Mouse (Mus musculus): Measurements from ENCODE around the gene Bicc1. TPM values are rescaled to one million over a fixed set of nuclear protein-coding genes. Genes with fewer than 3 reads are reported as not detected.
A peak's percentile ranks its signal among the peaks of the same experiment; 100 is the strongest.

Bicc1 gene
- total RNA-seq (2014; rRNA removed) (4.9 and 6.1 TPM in 2 replicates), polyA plus RNA-seq (2015; fragmentation: Nextera tagmentation; extraction: Ambion mirVana) (5.6 and 6.5 TPM in 2 replicates)

DNA sequence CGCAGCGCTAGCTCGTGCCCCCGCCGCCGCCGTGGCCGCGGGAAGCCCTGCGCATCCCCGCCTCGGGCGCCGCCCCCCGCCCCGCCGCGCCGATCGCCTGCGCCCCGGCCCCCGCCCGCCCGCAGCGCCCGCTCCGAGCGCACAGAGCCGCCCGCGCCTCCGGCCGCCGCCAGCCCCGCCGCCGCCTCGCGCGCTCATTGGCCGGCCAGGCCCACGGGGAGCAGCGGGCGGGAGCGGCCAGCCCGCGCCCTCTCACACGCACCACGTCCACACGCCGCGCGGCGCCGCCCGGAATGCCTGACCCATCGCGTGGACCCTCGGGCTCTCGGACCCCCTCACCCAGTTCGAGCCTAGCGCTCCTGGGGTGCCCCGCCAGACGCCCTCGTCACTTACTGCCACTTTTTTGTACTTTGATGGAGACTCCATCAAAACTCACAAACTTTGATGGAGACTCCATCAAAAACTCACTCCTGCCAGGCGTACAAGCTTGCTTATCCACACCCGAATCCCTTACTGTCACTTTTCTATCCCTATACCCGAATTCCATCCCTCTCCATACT, at the start of gene Bicc1:
Gene Bicc1, minus strand, starts transcription at position 25 of the 560 bp plus-strand sequence.
- DNase-seq (ENCODE audit: low spot score), result peak; percentile 27
- peak; percentile 87 for ATAC-seq (ENCODE audit: low FRiP score)
- peak within 1 kb of the TSS; percentile 61 for H3K9ac ChIP-seq (replicated peaks; ENCODE audit: low read length, poor library complexity, severe bottlenecking)
- peak within 1 kb of the TSS; percentile 68 for H3K4me3 ChIP-seq (ENCODE audit: low read depth, low read length)
- no peak within 1 kb of the TSS for H3K27ac ChIP-seq (ENCODE audit: low read depth, low read length)
- H3K27me3 ChIP-seq (ENCODE audit: insufficient read depth, low read length), result no peaks in the 10 kb centered on the region
- H3K4me2 ChIP-seq (ENCODE audit: low read depth, low read length, poor library complexity, severe bottlenecking), result peak within 1 kb of the TSS; percentile 92
- WGBS, result 1% methylated on average over 30 of the region's 69 CpGs
- H3K4me1 ChIP-seq (ENCODE audit: insufficient read depth, low read length), result no peaks in the 10 kb centered on the region
- TF ChIP-seq CTCF (IDR thresholded peaks at IDR 0.05), result no peak
- H3K9me3 ChIP-seq (ENCODE audit: low read length), result no peaks in the 10 kb centered on the region
- no peaks in the 10 kb centered on the region for H3K36me3 ChIP-seq (ENCODE audit: insufficient read depth, low read length)

DNA sequence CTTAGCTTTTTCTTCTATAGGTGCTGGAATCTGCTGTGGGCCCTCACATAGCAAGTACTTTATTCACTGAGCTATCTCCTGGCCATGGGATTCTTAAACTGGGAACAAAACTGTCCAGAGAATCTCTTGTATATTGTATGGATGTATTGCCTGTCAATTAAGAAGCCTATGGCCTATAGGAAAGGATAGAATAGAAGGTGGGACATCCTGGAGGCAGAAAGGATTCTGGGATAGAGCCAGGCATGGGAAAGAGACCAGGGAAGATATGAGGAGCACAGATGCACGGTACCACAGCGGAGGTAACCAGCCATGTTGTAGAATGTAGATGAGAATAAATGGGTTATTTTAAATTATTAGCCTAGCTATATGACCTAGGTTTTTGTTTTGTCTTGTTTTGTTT, 42.0 kb upstream of the Bicc1 start:
- TF ChIP-seq CTCF (IDR thresholded peaks at IDR 0.05), result no peak
- DNase-seq (ENCODE audit: low spot score) (no peak), ATAC-seq (ENCODE audit: low FRiP score) (no peak)
- no peaks in the 10 kb centered on the region for H3K27me3 ChIP-seq (ENCODE audit: insufficient read depth, low read length)
- 85% methylated on average over 2 of the region's 2 CpGs for WGBS
- no peaks in the 10 kb centered on the region for H3K4me1 ChIP-seq (ENCODE audit: insufficient read depth, low read length)
- no peak overlapping the region for H3K4me2 ChIP-seq (ENCODE audit: low read depth, low read length, poor library complexity, severe bottlenecking)
- H3K36me3 ChIP-seq (ENCODE audit: insufficient read depth, low read length), result no peaks in the 10 kb centered on the region
- no peaks in the 10 kb centered on the region for H3K9me3 ChIP-seq (ENCODE audit: low read length)
- H3K27ac ChIP-seq (ENCODE audit: low read depth, low read length), result no peak overlapping the region
- no peak overlapping the region for H3K4me3 ChIP-seq (ENCODE audit: low read depth, low read length)
- H3K9ac ChIP-seq (replicated peaks; ENCODE audit: low read length, poor library complexity, severe bottlenecking), result no peak overlapping the region

DNA sequence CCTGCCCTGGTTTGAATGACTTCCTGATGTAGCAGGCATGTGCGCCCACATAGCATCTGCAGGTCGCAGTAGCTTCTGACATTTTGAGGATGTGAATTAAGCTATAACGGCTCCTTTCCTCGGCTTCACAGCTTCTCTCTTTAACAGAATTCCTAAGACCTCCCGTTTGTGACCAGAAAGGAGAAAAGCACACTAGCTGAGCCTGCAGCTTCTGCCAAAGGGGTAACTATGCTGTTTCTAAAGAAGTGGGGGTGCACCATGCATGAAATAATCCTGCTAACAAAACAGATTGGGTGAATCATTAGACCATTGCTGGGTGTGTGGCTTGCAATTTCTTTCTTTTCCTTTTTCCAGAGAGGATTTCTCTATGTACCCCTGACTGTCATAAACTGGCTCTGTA, 41.5 kb upstream of the Bicc1 start:
- Histone ChIP-seq H3K4me2 (ENCODE audit: low read depth, low read length, poor library complexity, severe bottlenecking) (no peak overlapping the region), H3K27me3 (ENCODE audit: insufficient read depth, low read length) (no peaks in the 10 kb centered on the region), H3K4me3 (ENCODE audit: low read depth, low read length) (no peak overlapping the region), H3K36me3 (ENCODE audit: insufficient read depth, low read length) (no peaks in the 10 kb centered on the region), H3K27ac (ENCODE audit: low read depth, low read length) (no peak overlapping the region), H3K9me3 (ENCODE audit: low read length) (no peaks in the 10 kb centered on the region), H3K4me1 (ENCODE audit: insufficient read depth, low read length) (no peaks in the 10 kb centered on the region), H3K9ac (replicated peaks; ENCODE audit: low read length, poor library complexity, severe bottlenecking) (no peak overlapping the region)
- no peak for TF ChIP-seq CTCF (IDR thresholded peaks at IDR 0.05)
- ATAC-seq (ENCODE audit: low FRiP score), result no peak
- peak; percentile 25 for DNase-seq (ENCODE audit: low spot score)
- 57% methylated on average over 5 of the region's 5 CpGs for WGBS

DNA sequence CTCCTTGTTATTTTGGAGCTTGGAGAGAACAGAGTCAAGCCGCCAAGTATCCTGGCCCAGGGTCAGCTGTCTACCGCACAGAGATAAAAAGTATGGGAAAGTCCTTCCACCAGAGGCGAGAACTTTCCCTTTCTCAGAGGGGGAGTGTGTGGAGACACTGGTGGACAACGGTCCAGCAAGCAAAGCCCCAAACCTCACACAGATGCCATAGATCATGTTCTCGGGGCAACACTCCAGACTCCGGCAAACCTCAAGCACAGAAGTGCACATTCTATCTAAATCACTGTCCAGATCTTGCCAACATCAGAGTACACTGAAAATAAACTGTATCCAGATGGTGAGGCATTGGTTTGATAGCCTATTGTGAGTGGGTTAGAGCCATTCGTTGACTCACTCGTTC, 39.2 kb upstream of the Bicc1 start:
- no peak for DNase-seq (ENCODE audit: low spot score)
- TF ChIP-seq CTCF (IDR thresholded peaks at IDR 0.05), result no peak
- WGBS, result 88% methylated on average over 8 of the region's 8 CpGs
- no peak for ATAC-seq (ENCODE audit: low FRiP score)
- no peaks in the 10 kb centered on the region for H3K27me3 ChIP-seq (ENCODE audit: insufficient read depth, low read length)
- H3K9ac ChIP-seq (replicated peaks; ENCODE audit: low read length, poor library complexity, severe bottlenecking), result no peak overlapping the region
- no peaks in the 10 kb centered on the region for H3K36me3 ChIP-seq (ENCODE audit: insufficient read depth, low read length)
- no peak overlapping the region for H3K27ac ChIP-seq (ENCODE audit: low read depth, low read length)
- peaks cover 4% of the 10 kb centered on the region; the same call in 1 of the 2 replicates for H3K4me1 ChIP-seq (ENCODE audit: insufficient read depth, low read length)
- H3K9me3 ChIP-seq (ENCODE audit: low read length), result no peaks in the 10 kb centered on the region
- H3K4me3 ChIP-seq (ENCODE audit: low read depth, low read length), result no peak overlapping the region
- no peak overlapping the region for H3K4me2 ChIP-seq (ENCODE audit: low read depth, low read length, poor library complexity, severe bottlenecking)

DNA sequence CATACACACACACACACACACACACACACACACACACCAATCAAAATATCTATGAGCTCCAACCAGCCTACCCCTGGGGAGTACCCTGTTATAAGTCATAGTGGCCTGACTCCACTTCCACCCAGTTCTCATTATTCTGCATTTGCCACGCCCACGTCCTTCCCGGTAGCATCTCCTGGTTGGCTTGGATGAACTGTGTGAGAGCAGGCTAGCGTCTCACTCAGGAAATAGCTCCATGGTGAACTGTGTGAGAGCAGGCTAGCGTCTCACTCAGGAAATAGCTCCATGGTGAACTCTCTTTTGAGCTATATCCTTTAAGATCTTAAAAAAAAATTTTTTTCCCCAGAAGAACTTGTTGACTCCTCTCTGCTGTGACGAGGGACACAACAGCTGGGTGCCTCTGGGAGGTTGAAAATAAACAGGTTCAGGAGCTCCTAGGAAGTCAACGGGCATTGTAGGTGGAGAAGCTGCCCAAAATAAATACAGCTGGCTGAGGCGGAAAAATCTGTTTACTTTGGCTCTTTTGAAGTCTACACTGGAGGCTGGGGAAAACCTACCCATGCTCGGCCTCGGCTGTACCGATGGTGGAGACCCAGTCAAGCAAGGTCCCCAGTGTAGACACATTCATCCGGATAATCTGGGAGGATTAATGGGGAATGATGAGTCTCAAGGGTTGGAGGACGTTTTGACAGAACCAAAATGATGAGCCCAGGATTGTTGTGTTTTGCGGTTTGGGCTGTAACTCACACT, 37.7 kb upstream of the Bicc1 start:
- H3K4me1 ChIP-seq (ENCODE audit: insufficient read depth, low read length), result peaks cover 4% of the 10 kb centered on the region; the same call in 1 of the 2 replicates
- no peaks in the 10 kb centered on the region for H3K36me3 ChIP-seq (ENCODE audit: insufficient read depth, low read length)
- no peak overlapping the region for H3K9ac ChIP-seq (replicated peaks; ENCODE audit: low read length, poor library complexity, severe bottlenecking)
- ATAC-seq (ENCODE audit: low FRiP score) (no peak), DNase-seq (ENCODE audit: low spot score) (no peak)
- no peak overlapping the region for H3K4me3 ChIP-seq (ENCODE audit: low read depth, low read length)
- H3K4me2 ChIP-seq (ENCODE audit: low read depth, low read length, poor library complexity, severe bottlenecking), result no peak overlapping the region
- no peak overlapping the region for H3K27ac ChIP-seq (ENCODE audit: low read depth, low read length)
- no peaks in the 10 kb centered on the region for H3K27me3 ChIP-seq (ENCODE audit: insufficient read depth, low read length)
- 67% methylated on average over 14 of the region's 14 CpGs for WGBS
- TF ChIP-seq CTCF (IDR thresholded peaks at IDR 0.05), result no peak
- H3K9me3 ChIP-seq (ENCODE audit: low read length), result no peaks in the 10 kb centered on the region

DNA sequence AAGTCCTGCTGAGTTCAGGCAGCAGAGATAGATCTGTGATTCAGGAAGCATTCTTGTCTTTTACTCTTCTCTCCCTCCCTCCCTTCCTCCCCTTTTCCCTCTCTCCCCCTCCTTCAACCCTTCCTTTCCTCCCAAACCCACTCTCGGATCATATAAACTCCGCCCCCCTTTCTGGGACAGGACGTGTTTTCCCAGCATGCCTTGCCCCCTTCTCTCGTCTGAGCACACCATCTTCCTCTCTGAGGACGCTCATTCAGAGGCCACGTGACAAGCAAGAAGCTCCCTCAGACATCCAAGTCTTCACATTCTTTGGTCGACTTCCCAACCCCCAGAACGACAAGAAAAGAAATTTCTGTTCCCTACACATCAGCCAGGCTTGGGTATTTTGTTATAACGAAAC, 36.0 kb upstream of the Bicc1 start:
- H3K27ac ChIP-seq (ENCODE audit: low read depth, low read length), result no peak overlapping the region
- no peaks in the 10 kb centered on the region for H3K9me3 ChIP-seq (ENCODE audit: low read length)
- no peak overlapping the region for H3K4me3 ChIP-seq (ENCODE audit: low read depth, low read length)
- whole genome bisulfite sequencing, result 46% methylated on average over 9 of the region's 9 CpGs
- H3K36me3 ChIP-seq (ENCODE audit: insufficient read depth, low read length), result no peaks in the 10 kb centered on the region
- peaks cover 4% of the 10 kb centered on the region; the same call in 1 of the 2 replicates for H3K4me1 ChIP-seq (ENCODE audit: insufficient read depth, low read length)
- DNase-seq (ENCODE audit: low spot score) (no peak), ATAC-seq (ENCODE audit: low FRiP score) (peak; percentile 60; the same call in 1 of the 2 replicates)
- H3K27me3 ChIP-seq (ENCODE audit: insufficient read depth, low read length), result no peaks in the 10 kb centered on the region
- no peak overlapping the region for H3K4me2 ChIP-seq (ENCODE audit: low read depth, low read length, poor library complexity, severe bottlenecking)
- no peak overlapping the region for H3K9ac ChIP-seq (replicated peaks; ENCODE audit: low read length, poor library complexity, severe bottlenecking)
- TF ChIP-seq CTCF (IDR thresholded peaks at IDR 0.05), result no peak

All from midbrain, postnatal 0 days (tissue).